Mouse (Mus musculus): ENCODE measurements around the gene Calr3.

Calr3 gene

GRCm38 (mm10) chr8:72443994-72444350 lies 302 bp upstream of the Calr3 start:
- intact Hi-C loops (cut with DNase I) = no loop called here

- intact Hi-C loops (cut with DNase I) = no loop called here
These were observed 5.2 kb downstream of the Calr3 start for GRCm38 (mm10) chr8:72438248-72439015.

- intact Hi-C loops (cut with DNase I) = no loop called here
These were observed 8.7 kb downstream of the Calr3 start for GRCm38 (mm10) chr8:72434952-72435351.

GRCm38 (mm10) chr8:72429676-72430075 lies 14.0 kb downstream of the Calr3 start:
- intact Hi-C loops (cut with DNase I) = no loop called here

- intact Hi-C loops (cut with DNase I) = no loop called here
These were observed 20.7 kb downstream of the Calr3 start for GRCm38 (mm10) chr8:72422926-72423325.

DNA sequence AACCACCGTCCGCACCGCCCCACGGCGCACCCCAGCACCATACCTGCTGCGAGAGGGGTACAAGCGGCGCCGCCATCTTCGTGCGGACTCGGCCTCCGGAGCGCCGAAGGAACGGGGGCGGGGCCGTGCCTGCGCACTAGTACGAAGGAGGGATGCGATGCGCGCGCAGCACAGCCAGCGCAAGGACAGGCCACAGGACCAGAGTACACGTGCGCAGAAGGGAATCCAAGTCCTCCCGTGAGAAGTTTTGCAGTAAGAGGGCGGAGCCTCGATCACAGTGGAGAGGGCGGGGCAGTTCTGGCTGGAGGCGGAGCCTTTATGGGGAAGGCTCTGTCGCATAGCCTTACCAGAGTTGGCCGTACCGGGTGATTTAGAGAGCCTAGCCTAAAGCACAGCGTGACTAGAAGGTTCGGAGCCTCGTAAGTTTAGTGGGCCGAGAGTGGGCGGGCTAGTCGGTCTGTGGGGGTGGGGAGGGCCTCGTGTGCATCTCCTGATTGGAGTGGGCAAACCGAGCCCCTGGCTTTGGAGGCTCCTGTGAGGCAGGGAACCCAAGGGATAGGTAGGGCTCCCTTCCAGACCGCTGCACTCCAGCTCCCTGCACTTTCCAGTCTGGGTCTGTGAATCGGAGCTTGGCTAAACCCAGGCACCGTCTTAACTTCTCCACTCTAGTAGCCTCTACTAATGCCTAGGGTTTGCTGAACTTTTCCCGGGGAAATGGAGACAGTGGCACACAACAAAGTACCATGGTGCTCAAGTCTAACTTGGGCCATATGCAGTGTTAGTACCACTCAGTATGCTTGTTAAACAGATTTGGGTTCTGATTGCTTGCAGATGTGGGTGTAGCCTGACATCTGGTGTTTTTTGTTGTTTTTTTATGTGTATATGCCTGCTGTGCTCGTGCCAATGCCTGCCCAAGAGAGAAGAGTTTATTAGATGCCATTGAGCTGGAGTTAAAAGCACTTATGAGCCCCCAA lies 22.0 kb downstream of the Calr3 start, which contains the start of gene Eps15l1:
TSS of gene Eps15l1 (minus strand) at position 99 of the 974 bp plus-strand sequence.
- intact Hi-C loops (cut with DNase I) = no loop called here

- intact Hi-C loops (cut with DNase I) = no loop called here
These were observed 22.9 kb downstream of the Calr3 start for GRCm38 (mm10) chr8:72420571-72421361.

DNA sequence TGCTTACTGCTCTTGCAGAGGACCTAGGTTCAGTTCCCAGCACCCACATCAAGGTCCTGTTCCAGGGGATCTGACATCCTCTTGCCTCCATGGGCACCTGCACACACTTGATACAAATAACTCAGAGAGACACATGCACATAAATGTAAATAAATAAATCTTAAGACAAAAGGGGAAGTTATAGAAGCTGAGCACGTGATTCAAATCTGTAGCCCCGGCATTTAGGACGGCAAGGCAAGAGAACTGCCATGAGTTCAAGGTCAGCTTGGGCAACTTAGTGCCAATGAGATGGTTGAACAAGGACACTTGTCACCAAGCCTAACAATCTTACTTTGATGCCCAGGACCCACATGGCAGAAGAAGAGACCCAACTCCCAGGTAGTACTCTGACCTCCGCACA lies 25.6 kb downstream of the Calr3 start:
- intact Hi-C loops (cut with DNase I) = no loop called here

GRCm38 (mm10) chr8:72415252-72415651 lies 28.4 kb downstream of the Calr3 start:
- intact Hi-C loops (cut with DNase I) = no loop called here

- intact Hi-C loops (cut with DNase I) = no loop called here
These were observed 29.8 kb downstream of the Calr3 start for GRCm38 (mm10) chr8:72413839-72414238.

GRCm38 (mm10) chr8:72409443-72409842 lies 34.2 kb downstream of the Calr3 start:
- intact Hi-C loops (cut with DNase I) = no loop called here

DNA sequence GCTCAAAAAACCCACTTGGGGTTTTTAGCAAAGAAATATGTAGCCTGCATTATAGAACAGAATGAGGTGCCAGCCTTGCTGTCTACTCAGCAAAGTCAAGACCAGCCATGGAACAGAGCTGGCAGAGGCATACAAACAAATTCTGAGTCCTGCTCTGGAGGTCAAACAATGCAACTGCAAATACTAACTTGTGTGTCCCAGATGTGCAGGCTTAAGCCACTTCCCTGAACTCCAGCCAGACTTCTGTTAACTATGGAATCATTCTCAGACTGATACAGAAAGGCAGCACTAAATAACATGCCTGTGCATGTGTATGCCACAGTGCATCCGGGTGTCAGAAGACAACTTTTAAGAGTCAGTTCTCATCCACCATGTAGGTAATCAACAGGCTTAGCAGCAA lies 35.8 kb downstream of the Calr3 start:
- intact Hi-C loops (cut with DNase I) = no loop called here

DNA sequence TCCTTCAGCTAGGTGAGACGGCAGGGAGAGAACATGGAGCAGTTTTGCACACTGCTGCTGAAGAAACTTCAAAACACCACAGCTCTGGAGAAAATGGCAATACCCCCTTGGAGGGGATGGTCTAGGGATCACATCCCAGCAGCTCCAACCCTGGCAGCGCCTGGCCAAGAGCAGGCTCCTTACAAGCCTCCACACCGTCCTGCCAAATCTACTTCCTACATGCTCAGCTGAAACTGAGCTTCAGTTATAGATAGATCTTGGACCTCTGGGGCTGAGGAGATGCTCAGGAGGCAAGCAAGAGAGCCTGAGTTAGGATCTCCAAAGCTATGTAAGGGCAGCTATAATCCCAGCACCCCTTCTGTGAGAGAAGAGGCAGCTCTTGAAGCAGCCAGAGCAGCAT lies 40.7 kb downstream of the Calr3 start:
- intact Hi-C loops (cut with DNase I) = no loop called here

DNA sequence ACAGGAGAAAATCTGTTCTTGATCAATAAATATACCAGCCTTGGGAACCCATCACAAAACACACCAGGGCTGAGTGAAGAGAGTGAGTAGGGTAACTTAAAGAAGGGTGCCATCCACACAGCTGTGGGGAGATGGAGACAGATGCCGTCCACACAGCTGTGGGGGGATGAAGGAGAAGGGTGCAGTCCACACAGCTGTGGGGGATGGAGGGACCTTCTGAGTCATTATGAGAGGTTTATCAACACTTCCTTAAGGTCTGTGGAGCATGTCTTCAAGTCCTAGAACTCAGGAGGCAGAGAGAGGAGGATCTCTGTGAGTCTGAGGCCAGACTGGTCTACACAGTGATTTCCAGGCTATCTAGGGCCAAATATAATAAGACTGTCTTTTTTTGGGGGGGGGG lies 42.3 kb downstream of the Calr3 start:
- intact Hi-C loops (cut with DNase I) = no loop called here

DNA sequence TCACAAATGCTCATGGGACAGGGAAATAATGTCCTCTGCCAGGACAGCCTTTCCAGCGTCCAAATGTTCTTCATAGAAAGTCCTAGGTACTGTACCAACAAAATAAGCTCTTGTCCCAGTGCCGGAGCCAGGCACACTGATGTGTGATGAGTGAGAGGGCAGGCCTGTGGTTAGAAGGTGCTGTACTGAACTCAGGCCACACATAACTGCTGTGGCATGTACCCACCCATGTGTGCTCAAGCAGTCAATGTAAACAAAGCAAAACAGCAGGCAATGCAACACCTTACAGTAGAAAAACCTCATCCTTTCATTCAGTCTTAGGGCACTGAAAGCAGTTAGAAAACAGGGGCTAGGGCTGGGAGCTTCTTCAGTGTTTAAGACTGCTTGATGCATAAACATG lies 57.9 kb downstream of the Calr3 start:
- intact Hi-C loops (cut with DNase I) = no loop called here

DNA sequence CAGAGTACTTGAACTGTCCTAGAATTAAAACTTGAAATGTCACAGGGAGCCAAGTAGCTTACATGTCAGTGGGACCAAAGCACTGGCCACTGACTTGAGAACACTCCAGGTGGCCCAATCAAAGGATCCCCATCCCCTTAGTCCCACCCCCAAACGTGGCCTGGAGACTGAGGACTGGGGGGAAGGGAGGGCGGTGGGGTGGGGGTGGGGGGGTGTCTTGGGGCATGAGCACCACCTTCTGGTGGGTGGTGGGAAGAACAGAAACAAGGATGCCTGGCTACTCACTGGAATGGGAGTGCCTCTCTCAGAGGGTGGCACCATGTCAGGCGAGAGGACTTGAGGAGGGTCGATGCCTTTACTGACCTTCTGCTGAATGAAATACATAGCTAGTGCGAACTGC lies 61.3 kb downstream of the Calr3 start:
- intact Hi-C loops (cut with DNase I) = no loop called here

DNA sequence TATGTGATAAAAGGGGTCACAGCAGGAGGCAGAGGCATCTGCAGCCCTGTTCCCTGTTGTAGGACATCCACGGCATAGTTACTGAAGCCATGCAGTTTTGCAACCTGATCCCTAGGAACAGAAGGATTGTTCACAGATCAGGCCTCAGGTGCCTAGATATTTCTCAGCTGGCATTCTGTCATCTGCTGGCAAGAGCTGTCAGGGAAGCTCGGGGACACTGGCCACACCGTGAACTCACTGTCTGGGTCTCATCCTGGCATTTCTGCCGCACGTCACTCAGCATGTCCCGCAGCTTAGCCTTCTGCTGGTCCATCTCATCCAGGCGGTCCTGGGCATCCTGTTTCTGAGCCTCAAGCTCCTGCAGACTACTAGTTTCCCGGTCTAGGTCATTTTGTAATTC lies 63.0 kb downstream of the Calr3 start:
- intact Hi-C loops (cut with DNase I) = no loop called here

DNA sequence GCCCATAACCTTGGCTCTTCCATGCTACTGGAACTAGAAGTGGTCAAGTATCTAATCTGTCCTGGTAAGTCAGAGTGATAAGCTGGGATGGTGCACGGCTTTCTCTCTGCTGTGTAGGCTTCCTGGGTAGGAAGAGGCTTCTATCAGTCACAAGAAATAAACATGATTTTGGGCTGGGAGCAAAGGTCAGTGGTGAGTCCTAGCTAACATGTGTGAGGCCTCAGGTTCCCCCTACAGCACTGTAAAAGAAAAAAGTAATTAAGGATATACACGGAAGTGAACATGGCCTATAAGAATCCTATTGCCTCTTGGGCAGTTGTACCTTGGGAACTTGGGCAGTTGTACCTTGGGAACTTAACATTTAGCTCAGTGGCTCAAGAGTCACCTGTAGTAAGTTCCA lies 66.8 kb downstream of the Calr3 start:
- intact Hi-C loops (cut with DNase I) = no loop called here

DNA sequence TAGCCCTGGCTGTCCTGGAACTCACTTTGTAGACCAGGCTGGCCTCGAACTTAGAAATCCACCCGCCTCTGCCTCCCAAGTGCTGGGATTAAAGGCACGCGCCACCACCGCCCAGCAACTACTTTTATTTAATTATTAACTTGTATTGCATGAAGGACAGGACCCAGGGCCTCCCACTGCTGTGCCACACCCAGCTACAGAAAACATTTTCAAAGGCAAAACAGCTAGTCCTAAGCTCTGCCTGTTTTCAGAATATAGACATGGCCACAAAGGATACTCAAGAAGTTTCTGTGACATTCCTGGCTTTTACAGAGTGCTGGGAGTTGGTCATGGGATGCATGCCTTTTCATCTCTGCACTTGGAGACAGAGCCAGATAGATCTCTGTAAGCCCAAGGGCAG lies 67.4 kb downstream of the Calr3 start:
- intact Hi-C loops (cut with DNase I) = no loop called here

GRCm38 (mm10) chr8:72375161-72375560 lies 68.5 kb downstream of the Calr3 start:
- intact Hi-C loops (cut with DNase I) = no loop called here

All from adrenal gland (tissue).